Mouse (Mus musculus) layer of hippocampus, adult 9-10 months (tissue): Measurements from ENCODE around the gene Eef2k.
"Not testable (repeated sequence)": the region's sequence is repeated elsewhere in the genome, so short reads cannot be mapped to it uniquely, and the experiment has no call there.

ENCODE experiments used
- DNase-seq: peaks from one replicate; pipeline ENCODE4 v3.0.0; 2022; ENCODE audit warnings: low spot score

The Eef2k gene

GRCm38 (mm10) chr7:120880770-120881169, 38.1 kb downstream of the Eef2k start:
- DNase-seq: no peak

DNA sequence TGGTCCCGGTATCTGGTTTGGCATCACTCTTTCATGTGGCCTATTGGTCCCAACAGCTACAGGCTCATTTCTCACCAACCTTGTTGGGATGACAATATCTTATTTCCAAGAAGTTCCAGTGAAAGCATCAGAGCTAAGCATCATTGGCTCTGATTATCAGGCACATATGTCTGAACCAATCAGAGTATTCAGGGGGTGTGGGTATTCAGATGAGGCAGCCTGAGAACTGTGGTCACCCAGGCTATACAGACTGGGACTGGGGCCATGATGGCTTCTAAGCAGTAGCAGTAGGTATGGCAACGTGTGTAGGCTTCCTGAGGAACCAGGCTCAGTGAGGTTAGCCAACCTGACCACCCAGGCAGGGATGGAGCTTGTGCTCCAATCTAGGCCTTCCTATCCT, 38.8 kb downstream of the Eef2k start:
- no peak for DNase-seq

DNA sequence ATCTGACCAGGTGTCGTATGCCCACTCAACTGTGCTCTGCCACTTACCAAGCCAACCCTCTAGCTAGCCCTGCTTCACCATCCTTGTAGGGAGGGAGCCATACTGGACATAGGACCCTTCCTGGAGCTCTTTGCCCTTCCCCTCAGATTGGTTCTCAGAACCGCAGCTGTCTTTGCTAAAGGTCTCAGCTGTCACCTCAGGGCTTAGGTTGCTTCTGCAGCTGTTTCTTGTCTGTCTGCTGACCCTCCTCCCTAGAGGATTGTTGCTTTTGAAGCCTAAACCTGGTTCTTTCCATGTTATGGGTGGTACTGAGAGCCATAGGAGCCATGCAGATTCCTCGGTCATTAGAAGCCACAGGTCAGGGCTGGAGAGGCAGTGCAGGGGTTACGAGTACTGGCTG, 40.0 kb downstream of the Eef2k start:
- DNase-seq: no peak

DNA sequence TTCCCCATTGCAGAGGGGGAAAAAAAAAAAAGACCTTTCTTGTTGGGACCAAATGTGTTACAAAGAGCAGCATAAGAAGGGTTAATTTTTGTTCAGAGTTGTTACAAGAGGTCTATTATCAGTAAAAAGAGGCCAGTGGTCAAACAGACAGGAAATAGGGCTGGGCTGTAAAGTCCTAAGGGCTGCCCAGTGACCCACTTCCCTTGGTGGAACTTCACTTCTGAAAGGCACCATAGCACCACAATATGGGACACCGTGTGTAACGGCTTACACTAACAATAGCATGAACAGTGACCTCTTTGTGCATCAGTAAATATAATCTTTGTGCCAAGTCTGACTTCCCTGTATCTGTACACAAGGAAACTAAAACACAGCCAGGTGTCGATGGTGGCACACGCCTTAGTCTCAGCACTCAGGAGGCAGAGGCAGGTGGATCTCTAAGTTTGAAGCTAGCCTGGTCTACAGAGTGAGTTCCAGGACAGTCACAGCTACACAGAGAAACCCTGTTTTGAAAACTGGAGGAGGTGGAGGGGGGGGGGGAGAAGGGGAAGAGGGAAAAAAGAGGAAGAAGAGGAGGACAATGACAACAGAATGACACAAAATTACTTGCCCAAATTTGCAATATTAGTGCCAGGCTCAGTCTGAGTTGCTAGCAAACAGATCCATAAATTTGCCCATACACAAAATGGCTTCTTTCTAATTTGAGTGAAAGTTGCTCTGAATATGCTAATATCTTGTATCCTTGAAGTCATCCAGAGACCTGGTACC, 41.1 kb downstream of the Eef2k start:
- DNase-seq: no peak

DNA sequence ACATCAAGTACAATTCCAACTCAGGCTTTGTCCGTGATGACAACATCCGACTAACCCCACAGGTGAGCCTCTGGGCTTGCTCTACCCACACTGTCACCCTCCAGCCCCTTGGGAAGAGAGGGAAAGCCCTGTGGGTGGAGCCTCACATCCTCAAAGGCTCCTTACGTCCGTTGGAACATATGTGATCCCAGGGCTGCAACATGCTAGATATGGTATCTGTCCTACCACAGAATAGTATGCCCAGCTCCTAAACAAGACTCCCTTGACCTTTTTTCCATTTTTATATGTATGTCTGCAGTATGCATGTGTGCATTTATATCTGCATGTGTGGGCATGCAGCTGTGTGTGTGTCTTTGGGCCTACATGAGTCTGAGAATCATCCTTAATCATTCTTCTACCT, 42.1 kb downstream of the Eef2k start:
- no peak for DNase-seq

- no peak for DNase-seq
Observed at GRCm38 (mm10) chr7:120893123-120893522, 50.5 kb downstream of the Eef2k start.

DNA sequence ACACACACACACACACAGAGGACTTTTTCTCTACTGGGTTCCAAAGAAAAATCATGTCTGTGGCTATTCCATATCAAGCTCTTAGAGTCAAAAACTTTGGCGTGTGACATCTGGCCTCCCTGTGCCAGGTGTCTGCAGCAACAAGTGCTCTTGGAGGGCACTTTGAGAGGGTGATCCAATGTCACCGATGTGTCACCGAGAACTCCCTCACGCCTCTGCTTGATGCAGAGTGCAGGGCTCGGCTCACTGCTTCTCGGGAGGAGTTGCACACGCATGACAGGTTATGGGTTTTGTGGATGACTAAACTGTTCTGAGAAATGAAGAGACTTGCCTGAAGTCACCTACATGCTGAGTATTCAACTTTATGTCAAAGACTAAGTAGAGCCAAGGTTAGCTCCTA, 54.4 kb downstream of the Eef2k start:
- DNase-seq: no peak

- DNase-seq: no peak
Observed at GRCm38 (mm10) chr7:120897711-120898335, 55.2 kb downstream of the Eef2k start.

DNA sequence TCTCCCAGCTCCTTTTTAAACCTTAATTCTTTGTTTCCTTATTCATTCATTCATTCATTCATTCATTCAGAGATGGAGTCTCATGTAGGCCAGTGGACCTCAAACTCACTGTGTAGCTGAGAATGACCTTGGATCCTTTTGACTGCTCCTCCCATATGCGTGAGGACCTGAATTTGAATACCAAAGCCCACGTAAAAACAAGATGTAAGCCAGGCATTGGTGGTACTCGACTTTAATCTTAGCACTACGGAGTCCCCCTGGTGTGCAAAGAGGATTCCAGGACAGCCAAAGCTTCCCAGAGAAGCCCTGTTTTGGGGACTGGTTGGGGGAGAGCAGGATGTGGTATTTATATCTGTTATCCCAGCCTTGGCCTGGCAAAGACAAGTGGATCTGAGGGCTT, 57.6 kb downstream of the Eef2k start:
- DNase-seq: no peak

DNA sequence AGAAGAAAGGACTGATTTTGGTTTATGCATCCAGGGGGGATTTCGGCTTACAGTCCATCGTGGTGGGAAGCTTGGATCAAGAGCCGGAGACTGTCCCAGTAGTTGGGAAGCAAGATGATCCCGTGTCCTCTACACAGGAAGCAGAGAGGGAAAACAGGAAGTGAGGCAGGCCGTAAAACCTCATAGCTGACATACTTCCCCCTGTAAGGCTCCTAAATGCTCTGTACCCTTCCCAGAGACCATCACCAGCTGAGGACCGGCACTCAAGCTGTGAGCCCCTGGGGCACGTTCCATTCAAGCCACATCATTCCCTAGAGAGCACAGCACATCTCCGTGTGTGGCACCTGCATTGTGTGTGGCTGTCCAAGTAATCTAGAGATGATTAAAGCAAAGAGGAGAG, 59.1 kb downstream of the Eef2k start:
- no peak for DNase-seq

DNA sequence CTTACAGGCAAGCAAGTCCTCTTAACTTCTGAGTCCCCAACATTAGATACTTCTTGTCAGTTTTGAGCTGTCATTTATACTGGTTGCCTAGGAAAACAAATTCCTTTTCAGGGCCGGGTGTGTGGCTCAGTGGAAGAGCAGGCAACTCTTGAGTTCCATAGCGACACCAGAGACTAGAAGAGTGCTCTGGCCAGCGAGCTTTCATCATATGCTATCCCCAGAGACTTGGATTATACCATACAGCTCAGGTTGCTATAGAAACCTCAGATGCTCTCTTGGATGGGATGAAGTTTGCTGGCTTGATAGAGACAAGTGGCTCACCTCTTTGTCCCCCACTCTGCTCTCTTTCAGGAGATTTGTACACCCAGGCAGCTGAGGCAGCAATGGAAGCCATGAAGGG, 60.3 kb downstream of the Eef2k start:
- DNase-seq: no peak

DNA sequence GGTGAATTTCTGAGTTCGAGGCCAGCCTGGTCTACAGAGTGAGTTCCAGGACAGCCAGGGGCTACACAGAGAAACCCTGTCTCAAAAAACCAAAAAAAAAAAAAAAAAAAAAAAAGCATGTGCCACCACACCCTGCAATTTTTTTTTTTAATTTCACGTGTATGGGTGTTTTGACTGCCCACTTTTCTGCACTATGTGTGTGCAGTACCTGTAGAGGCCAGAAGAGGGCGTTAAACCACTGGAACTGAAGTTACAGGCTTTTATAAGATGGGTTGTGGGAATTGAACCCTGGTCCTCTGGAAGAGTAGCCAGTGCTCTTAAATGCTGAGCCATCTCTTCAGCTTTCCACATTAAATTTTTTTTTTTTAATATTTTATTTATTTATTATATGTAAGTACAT, 67.5 kb downstream of the Eef2k start:
- not testable (repeated sequence) for DNase-seq

DNA sequence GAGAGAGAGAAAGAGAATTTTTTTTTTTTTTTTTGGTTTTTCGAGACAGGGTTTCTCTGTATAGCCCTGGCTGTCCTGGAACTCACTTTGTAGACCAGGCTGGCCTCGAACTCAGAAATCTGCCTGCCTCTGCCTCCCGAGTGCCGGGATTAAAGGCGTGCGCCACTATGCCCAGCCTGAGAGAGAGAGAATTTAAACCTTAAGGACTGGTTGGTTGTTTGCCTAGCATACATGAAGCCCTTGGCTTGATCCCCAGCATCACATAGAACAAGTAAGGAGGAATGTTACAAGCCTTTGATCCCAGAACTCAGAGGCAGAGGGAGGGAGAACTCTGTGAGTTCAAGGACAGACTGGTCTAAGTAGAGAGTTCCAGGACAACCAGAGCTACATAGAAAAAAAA, 68.6 kb downstream of the Eef2k start:
- DNase-seq: not testable (repeated sequence)

GRCm38 (mm10) chr7:120913332-120913731, 70.7 kb downstream of the Eef2k start:
- DNase-seq: no peak

DNA sequence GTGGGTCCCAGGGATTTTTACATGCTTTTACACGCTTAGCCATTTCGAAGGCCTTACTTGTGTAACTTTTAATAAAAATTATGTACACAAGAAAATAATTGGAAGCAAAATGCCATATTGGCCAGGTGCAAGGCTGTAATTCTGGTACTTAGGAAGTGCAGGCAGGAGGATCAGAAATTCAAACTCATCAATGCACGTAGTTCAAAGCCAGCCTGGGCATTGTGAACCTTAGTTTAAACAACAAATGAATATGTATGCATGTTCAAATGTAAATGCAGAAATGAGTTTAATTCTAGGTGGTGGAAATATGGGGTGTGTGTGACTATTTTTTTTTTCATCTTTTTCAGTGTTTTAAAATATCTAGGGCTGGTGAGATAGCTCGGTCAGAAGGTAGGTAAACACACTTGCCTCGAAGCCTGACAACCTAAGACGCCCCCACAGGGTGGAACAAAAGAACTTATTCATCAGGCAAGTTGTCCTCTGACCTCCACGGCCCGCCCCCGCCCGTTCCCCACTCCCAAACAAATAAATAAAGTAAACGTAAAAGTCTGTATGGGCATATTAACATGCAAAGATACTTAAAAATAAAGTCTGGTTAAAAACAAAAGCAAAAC, 73.7 kb downstream of the Eef2k start:
- no peak for DNase-seq

DNA sequence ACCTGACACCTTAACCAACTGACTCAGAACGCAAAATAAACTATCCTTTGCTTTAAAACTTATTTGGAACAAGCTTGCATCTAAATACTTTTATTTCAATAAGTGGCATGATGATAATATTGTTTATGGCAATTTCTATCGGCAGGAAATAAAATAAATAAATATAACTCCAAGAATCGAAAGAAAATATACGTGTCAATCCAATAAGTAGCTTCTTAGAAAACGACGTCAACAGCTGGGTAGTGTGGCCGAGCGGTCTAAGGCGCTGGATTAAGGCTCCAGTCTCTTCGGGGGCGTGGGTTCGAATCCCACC, 74.6 kb downstream of the Eef2k start:
- no peak for DNase-seq

GRCm38 (mm10) chr7:120917592-120918461, 75.2 kb downstream of the Eef2k start, which contains the start of gene Polr3e:
TSS of gene Polr3e (plus strand) at chr7:120917744.
- DNase-seq: peak; percentile 100

DNA sequence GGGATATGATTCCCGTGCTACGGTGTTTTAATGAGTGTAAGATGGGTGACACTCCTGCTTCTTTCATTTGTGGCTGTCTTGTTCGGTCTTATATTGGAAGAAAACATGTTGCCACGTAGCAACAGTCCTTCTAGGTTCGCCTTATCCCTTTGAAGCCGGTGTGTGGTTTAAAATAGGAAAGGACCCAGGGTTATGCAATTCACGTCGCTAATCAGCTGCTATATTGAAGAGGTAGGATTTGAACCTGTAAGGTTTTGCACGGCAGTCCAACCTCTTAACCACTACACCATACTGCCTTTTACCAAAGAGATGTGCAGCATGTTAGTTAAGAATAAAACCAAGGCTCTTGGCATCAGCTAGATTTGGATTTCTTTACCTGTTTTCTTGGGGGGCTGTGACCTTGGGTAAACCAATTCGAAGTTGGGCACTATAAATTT, 75.9 kb downstream of the Eef2k start:
- DNase-seq: peak; percentile 67

GRCm38 (mm10) chr7:120933110-120933509, 90.5 kb downstream of the Eef2k start:
- no peak for DNase-seq

DNA sequence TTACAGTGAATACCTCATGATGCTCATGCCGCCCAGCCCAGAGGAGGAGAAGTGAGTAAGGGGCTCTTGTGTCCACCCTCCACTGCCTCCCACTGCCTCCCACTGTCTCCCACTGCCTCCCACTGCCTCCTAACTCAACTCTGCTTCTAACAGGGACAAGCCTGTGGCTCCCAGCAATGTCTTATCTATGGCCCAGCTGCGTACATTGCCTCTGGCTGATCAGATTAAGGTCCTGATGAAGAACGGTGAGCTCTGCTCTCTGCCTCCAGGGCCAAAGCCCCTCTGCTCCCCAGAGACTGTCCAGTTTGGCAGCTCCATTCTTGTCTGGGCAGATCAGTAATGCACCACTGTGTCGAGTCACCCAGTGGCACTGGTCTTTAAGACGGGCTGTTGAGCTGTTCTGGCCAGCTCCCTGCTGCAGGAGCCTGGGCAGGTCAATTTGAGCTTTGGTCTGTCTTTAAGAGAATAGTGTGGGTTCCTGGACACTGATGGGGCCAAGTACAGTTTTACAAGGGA, 91.1 kb downstream of the Eef2k start:
- no peak for DNase-seq

DNA sequence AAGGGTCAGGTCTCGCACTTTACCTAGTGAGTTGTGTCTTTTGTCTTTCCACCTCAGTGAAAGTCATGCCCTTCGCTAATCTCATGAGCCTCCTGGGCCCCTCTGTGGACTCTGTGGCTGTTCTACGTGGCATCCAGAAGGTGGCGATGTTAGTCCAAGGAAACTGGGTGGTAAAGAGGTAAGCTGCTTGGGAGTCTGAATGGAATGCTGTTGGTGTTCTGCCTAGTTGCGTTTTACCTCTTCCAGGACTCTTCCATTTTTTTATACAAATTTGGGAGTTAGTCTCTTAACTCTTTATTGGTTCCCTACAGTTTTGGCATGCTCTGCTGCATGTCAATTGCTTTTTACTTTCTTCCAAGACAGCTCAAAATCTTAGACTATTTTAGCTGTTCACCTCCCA, 92.1 kb downstream of the Eef2k start:
- DNase-seq: no peak

DNA sequence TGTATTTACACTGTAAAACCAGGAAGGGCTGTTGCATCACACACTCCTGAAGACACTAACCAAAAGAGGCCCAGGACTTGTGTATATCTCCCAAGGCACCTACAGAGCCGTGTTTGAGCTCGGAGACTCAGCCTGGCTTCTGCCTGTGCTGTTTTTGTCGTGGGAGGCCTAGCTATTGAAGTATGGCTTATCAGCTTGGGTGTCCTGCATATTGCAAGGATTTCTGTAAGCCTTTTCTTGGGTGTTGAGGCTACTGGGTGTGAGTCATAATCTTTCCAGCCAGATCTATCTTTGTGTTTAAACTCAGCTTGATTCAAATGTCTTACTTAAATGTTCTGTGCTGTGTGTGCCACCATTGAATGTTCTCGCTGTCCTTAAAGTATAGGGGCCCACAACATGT, 93.9 kb downstream of the Eef2k start:
- no peak for DNase-seq
